Mouse (Mus musculus) frontal cortex, postnatal 25 days (tissue): ENCODE results near the gene Psmd10.

Source experiments
- DNase-seq, 2 experiments: peaks; one replicate each; pipeline ENCODE4 v3.0.0; 2022; ENCODE audit warnings: low spot score in 2 of 2

Gene Psmd10

DNA sequence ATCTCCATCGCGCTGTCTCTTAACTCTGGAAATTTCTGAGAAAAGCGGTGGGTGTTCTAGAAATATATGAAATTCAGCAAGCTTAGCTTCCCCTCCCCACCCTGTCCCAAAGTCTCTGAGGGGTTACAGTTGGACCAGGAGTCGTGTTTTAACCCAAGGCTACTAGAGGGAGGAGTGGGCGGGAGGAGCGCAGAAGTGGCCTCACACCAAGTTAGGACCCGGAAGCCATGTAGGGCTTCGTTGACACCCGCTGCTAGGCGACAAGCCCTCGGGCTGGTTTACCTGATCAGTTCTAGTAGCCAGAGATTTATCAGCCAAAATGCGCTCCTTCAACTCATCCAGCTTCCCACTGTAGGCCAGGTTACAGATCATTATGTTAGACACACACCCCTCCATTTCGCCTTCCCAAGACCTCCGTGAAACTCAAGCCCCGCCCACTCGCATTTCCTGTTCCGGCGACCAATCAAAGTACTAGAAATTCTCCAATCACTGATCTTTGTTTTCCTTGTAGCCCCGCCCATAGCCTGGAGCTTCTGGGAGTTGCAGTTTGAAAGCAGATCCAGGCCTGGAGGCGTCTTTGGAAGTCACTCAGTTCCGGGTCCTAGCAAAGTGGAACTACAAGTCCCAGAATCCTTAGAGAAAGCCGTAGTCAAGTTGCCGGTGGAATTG lies at the start of gene Psmd10, which contains the start of gene Atg4a:
Gene Psmd10 (minus strand): TSS at position 457 of the 669 bp plus-strand sequence.
Gene Atg4a (plus strand): TSS at position 636 of the 669 bp plus-strand sequence.
- DNase-seq = peak; percentile 61 to 76

DNA sequence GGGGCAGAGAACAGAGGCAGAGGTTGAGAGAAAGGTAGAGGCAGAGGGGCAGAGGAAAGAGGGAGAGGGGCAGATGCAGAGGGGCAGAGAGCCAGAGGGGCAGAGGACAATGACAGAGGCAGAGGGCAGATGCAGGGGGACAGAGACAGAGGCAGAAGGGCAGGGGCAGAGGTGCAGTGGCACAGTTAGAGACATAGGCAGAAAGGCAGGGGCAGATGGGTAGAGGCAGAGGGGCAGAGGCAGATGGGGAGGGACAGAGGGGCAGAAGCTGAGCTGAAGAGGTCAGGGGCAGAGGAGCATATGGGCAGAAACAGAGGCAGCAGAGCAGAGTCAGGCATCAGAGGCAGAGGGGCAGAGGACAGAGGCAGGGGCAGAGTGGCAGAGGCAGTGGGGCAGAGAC lies 42.4 kb upstream of the Psmd10 start:
- DNase-seq = no peak

DNA sequence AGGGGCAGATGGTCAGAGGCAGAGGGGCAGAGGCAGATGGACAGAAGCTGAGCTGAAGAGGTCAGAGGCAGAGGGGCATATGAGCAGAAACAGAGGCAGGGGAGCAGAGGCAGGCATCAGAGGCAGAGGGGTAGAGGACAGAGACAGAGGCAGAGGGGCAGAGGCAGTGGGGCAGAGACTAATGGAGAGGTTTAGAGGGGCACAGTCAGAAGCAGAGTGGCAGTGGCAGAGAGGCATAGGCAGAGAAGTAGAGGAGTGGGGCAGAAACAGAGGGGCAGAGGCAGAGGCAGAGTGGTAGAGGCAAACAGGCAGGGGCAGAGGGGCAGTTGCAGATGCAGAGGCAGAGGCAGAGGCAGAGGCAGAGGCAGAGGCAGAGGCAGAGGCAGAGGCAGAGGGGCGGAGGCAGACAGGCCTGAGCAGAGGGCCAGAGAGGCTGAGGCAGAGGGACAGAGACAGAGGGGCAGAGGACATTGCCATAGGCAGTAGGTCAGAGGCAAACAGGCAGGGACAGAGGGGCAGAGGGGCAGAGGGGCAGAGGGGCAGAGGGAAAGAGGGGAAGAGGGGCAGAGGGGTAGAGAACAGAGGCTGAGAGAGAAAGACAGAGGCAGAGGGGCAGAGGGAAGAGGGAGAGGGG lies 41.5 kb upstream of the Psmd10 start:
- DNase-seq = no peak

DNA sequence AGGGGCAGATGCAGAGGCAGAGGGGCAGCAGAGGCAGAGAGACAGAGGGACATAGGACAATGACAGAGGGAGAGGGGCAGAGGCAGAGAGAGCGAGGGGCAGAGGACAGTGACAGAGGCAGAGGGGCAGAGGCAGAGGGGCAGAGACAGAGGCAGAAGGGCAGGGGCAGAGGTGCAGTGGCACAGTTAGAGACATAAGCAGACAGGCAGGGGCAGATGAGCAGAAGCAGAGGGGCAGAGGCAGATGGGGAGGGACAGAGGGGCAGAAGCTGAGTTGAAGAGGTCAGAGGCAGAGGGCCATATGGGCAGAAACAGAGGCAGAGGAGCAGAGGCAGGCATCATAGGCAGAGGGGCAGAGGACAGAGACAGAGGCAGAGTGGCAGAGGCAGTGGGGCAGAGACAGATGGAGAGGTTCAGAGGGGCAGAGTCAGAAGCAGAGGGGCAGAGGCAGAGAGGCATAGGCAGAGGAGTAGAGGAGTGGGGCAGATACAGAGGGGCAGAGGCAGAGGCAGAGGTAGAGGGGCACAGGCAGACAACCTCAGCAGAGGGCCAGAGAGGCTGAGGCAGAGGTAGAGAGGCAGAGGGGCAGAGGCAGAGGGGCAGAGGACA lies 40.5 kb upstream of the Psmd10 start:
- DNase-seq = no peak

DNA sequence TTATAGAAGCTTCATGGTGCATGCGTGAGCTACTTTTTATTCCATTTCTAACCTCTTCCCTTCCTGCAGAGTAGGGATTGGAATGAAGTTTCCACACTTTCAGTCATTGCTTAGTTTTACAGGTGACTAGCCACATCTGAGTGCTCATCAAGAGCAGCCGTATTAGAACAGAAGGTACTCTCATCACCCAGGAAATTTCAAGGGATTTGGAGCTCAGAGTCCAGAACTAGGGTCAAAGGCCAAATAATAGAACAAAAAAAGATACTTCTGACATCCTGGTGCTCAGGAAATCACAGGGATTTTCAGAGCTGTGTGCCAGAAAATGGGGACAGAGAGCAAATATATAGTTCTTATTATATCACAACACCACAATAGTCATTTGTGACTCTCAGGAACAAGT lies 28.7 kb upstream of the Psmd10 start:
- no peak for DNase-seq

DNA sequence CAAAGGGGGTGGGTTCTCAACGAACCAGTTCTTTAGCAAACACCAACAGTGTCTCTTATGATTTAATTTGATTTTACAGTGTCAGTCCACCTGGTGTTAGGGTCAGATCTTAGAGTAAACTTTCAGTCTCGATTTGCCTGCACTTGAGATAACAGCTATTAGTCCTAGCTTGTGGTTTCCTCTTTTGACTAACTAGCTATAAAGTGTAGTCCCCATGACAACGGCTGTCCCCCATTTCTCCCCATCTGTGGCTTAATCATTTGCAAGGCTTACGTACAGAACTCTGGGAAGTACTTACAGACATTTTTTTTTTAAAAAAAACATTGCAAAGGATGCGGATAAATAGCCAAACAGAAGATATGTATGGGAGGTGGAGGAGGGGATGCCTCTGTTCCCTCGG lies 28.3 kb upstream of the Psmd10 start:
- DNase-seq = no peak

DNA sequence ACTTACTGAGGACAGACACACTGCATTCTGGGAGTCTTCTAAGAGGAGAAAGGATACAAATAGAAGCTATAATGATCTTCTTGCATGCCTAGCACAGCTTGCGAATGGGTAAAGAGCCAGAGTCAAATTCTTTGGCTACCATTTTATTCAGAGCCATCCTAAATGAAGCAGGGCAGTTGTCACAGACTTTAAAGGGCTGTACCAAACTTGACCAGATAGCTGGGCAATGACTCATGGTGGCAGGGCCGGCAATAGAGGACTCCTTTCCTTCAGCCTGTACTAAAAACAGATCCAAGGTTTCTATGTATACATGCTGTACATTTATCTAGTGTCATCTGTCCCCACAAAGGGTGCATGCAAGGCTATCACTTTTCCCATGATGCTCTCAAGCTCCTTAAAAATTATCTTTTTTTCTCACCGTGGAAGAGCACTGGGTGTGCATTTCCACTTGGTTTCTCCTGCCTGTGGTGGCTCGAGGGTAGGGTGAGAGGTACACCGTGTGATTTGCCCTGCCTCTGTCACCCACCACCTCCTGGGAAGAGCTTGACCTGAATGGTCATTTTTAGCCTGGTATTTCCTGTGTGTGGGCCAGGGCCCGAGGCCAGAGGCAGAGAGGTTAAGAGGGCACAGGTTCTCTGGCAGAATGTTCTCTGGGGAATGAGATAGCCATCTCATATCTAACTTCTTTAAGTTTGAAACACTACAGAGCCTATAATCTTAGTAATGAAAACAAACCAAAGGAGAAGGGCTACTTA lies 26.9 kb upstream of the Psmd10 start:
- DNase-seq = no peak

DNA sequence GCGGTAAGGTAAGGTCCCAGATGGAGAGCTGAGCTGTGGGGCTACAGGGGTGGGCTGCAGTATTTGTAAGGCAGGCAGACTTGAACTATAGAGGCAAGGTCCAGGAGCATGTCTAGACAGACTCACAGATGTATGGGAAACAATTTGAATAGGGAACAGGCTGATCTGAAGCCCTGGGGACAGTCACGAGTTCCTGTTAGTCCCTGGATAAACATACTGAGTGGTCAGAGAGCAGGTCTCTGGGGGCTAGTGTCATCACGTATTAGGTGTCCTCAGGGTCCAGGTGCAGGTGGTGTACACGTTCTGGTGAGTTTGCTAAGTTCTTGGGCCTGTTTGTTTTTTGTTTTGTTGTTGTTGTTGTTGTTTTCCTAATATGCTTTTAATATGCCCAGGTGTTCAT lies 23.6 kb upstream of the Psmd10 start:
- no peak for DNase-seq

DNA sequence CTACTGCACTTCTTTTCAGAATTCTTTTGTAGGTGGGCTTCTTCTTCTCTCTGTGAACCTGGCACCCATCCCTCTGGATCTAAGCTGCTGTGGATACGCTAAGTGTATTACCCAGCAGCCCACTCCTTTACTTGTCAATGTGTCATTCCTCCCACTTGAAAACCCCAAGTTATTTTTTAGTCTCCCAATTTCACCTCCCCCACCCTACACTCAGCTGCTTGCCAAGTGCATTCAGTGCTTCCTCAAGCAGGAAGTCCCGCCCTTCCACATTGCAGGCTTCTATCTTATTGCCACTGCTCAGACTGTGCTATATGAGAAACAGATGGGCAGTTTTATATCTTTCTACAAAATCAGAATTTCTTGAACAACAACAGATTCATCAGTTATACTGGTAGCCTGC lies 23.0 kb upstream of the Psmd10 start:
- DNase-seq = no peak

DNA sequence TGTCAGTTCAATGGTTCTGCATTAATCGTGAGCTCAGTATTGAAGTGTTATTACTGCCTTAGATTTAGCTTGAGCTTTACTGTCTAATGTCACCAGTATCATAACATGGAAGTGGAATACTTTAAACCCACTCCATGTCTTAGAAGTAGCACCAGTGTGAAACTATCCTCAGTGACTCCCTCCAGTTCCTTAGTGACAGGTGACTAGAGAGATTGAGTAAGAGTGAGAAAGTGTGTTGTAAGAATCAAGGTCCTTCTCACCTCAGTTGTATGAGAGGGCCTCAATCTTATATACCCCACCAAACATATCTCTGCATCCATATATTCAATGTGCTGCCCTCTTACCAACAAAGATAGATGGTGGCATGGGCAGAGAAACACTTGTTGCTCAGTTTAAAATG lies 22.4 kb upstream of the Psmd10 start:
- DNase-seq = no peak

DNA sequence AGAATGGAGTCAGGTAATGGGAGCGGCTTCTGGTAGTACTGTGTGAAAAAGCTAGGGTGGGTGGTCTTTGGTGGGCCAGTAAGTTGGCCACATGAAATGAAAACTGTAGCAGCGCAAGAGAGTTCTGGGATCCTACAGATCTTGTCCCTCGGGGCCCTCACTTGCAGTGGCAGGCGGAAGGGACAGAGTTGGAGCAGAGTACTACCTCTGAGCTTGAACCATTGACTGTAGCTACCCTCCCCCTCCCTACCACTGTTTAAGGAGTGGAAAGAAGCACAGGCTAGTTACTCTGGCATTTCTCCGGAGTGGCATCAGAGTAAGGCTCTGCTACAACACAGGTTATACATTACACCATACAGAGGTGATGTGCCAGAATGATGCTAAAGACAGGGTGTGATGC lies 431 bp upstream of the Psmd10 start:
- no peak for DNase-seq

DNA sequence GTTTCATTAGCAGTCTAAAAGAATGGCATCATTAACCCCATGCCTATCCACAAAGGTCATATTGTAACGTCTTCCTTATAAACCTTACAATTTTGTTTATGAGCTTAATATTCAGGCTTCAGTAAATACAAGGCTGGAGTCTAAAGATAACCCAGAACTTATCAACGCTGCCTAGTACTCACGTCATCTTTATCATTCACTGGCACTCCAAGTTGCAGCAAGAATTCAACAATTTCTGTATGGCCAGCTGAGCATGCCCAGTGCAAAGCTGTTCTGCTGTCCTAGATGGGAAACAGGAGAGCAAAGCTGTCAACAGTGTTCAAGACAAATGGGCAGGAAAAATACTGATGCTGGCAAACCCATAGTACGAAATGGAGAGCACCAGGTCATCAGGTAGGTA lies 2.9 kb downstream of the Psmd10 start:
- DNase-seq = no peak

DNA sequence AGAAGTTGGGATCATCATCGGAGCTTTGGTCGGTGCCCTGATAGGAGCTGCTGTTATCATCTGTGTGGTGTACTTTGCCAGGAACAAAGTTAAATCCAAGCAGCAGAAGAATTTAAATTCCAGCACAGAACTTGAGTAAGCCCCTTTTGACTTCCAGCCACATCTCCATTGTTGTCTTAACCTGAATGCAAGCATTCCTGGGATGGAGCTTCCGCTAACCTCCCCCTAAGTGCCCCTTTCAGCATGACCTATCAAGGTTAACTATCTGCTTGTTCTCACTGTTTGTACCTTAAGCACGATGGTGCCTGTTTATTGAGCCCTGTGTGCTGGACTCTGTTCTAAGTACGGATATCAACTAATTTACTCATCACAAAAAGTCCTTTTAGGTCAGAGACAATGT lies 20.3 kb downstream of the Psmd10 start:
- DNase-seq = no peak

DNA sequence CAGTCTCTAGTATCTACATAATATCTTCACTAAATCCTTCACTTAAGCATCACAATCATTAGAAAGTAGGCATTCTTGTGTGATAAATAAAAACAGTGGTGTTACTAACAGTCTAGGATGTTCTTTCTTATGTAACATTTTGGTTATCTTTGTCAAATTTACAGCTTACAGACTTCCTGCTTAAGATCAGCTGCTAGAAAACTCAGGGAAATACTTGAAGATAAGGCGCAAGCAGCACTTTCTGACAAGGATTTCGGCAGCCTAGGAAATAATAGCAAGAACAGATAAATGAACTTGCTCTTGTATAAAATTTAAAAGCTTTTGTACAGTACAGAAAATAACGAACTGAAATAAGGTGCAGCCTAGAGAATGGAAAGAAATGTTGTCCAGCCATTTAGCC lies 23.3 kb downstream of the Psmd10 start:
- DNase-seq = no peak

DNA sequence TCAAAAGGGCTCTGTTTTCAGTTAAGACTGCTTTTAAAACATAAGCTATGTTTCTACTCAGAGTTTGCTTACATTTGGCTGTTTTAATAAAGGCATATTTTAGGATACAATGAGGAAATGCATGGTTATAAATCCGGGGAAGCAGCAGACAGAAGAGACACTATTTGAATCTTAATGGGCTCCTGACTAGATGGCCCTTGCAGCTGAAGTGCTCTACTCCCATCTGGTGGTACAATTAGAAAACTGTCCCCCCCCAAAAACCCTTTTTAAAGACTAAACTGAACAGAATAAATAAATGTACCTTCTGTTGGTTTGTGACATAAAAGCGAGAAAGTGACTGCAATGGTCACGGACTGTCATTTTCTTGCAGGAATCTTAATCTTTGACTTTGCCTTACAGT lies 24.5 kb downstream of the Psmd10 start:
- DNase-seq = no peak

DNA sequence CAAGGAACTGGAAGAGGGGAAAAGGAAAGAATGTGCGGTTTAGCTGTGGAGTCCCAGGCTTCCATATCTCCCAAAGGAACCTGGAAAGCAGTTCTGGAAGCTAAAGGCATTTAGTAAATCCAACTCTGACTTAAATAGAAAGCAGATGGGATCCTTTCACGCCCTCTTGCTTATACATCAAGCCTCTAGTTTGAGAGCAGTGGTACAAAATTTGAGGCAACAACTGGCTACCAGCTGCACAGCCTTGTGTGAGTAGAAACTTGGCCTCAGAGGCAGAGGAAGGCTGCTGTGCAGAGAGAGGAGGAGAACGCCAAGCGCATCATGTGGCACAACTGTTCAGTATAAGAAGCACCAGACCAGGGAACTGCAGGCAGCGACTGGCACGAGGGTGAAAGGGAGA lies 35.2 kb downstream of the Psmd10 start:
- DNase-seq = no peak

DNA sequence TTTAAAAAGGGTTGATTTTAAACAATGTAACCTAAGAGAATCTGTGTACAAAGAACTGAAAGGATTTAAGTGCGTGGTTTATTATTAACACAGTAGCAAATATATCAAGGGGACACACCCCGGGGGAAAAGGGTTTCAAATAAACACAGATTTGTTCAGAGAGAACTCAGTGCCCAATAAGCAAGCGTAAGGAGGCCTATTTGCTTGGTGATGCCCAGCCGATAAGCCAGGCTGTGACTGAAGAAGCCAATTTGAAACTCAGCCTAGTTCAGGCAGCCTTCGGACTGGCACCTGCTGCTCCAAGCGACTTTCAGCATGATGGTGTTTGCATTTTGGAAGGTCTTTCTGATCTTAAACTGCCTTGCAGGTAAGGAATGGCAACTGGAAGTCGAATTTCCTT lies 49.2 kb downstream of the Psmd10 start, which contains the start of gene Vsig1:
Gene Vsig1 (plus strand): TSS at position 249 of the 400 bp plus-strand sequence.
- DNase-seq = no peak

DNA sequence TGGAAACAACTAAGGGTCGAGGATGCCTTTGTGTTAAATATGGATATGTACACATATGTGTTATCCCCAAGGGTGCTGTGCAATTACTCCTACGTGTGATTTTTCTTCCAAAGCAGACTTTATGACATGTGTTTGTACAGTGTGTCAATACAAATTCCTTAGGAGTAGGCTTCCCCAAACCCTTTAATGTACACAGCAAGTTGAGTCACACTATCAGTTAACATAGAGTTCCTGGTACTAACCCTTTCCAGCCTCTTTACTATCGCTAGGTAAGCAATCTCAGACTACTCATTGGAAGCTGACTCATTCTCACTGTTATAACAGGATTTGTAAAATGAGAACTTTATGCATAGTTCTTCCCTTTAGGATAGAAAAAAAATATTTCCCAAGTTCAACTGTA lies 53.0 kb downstream of the Psmd10 start:
- DNase-seq = no peak
